Mouse (Mus musculus) heart, adult 10 weeks (tissue): ENCODE results near the gene Tbck. TPM values are rescaled to one million over a fixed set of nuclear protein-coding genes. Genes with fewer than 3 reads are reported as not detected.

Source experiments
- polyA plus RNA-seq: library from polyadenylated mRNA; stranded (reverse); fragments of 350-450 nt; fragmentation: Illumina TruSeq; extraction: RNeasy Lipid Tissue Mini Kit (QIAGEN cat#74804); gene quantifications from one replicate; pipeline ENCODE4 v1.2.3, GENCODE M21; 2014; ENCODE audit warnings: low read depth, low replicate concordance

Tbck gene
- 6.0 TPM for polyA plus RNA-seq

DNA sequence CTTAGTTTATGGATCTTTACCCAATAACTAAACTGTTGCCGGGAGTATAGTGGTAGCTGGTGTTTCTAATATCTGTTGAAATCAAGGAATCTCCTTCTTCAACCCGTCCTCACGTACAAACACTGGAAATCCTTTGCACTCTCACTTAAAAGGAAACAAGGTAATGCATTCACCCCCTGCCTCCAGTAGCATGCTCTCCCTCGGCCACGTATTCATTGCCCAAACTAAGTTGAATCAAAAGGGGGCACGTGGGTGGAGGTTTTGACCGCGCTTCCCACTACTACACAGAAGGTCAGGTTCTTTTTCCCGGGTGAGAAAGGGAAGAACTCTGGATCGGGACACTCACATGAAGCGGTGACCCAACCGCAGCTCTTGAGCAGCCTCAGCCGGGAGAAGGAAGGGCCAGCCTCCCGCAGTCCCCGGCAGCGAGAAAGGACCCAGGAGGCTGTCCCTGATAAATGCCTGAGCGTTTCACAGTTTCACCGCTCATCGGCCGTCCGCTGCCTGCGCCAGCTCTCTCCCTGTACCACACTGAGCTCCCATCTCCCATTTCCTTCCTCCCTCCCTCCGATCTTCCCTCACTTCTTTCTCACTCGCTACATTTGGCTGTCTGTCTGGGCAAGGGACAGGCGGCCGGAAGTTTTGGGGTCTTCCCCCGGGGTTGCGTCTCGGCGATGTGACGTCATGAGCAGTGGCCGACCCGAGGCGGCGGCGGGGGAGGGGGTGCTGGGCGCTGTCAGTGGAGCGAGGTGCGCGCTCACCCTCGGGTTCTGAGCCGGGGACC is at the start of gene Tbck:
Gene Tbck, plus strand, starts transcription at position 698 of the 784 bp plus-strand sequence.

DNA sequence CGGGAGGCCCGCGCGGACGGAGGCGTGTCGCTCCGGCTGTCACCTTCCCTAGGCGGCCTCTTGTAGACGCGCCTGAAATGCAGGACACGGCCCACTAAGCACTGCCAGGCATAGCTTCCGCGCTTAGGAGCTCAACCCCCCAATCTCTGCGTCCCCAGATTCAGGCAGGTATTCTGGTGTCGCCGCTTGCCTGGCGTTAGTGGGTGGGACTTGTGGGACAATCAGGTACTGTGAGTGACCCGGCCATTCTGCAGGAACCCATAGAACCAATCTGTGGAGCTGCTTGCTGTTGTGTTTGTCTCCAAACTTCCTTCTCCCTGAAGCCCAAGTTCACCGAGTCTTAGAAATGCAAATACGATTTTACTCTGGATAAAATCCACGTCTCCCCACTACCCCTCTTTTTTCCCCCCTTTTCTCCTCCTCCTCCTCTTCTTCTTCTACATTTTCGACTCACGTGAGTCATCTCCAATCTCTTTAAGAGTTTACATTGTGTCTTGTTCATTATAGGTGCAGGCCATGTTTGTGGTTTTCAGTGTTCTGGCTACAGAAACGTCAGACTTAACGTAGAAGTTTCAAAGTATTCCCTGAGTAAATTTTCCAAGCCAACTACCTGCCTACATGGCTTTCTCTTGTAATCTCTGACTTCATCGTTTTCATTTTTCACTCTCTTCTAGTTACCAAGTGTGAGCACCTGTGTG is 436 bp downstream of the Tbck start, which contains the start of gene Aimp1:
Gene Aimp1, minus strand, starts transcription at position 140 of the 698 bp plus-strand sequence.

Other genes with a start within 250 kb of the Tbck start
- not detected for gene Gimd1, start 54.3 kb upstream of the Tbck start, polyA plus RNA-seq
- gene Aimp1, start 226 bp downstream of the Tbck start, polyA plus RNA-seq: 92.0 TPM